Mouse (Mus musculus) E14TG2a.4 (cell line): ENCODE data around the gene Olfr1466.

Experiments used
- H3K27me3 ChIP-seq: 2 replicates; pipeline ENCODE4 v1.6.1; 2014; ENCODE audit warnings: low read length, control low read depth; ENCODE audit not compliant: insufficient read depth
- H3K36me3 ChIP-seq: 2 replicates; pipeline ENCODE4 v1.6.1; 2014; ENCODE audit warnings: low read length, control low read depth; ENCODE audit not compliant: insufficient read depth
- H3K4me1 ChIP-seq: replicated peaks from 2 replicates; pipeline ENCODE4 v1.6.1; 2014; ENCODE audit warnings: low read depth, low read length, control low read depth
- H3K4me3 ChIP-seq: replicated peaks from 2 replicates; pipeline ENCODE4 v1.5.1; 2014; ENCODE audit warnings: mild to moderate bottlenecking, low read length
- H3K9me3 ChIP-seq: 2 replicates; pipeline ENCODE4 v1.6.1; 2014; ENCODE audit warnings: low read length, control low read depth
- CTCF ChIP-seq: conservative IDR thresholded peaks from 2 replicates; pipeline ENCODE4 v1.5.1; 2014; ENCODE audit warnings: low read length
- NANOG ChIP-seq: IDR thresholded peaks from 2 replicates; pipeline ENCODE4 v1.6.1; 2014; ENCODE audit warnings: borderline replicate concordance, low read length, mixed read lengths
- POU5F1 ChIP-seq: IDR thresholded peaks from 2 replicates; pipeline ENCODE4 v1.6.1; 2014; ENCODE audit warnings: low read length, borderline replicate concordance

Gene Olfr1466

DNA sequence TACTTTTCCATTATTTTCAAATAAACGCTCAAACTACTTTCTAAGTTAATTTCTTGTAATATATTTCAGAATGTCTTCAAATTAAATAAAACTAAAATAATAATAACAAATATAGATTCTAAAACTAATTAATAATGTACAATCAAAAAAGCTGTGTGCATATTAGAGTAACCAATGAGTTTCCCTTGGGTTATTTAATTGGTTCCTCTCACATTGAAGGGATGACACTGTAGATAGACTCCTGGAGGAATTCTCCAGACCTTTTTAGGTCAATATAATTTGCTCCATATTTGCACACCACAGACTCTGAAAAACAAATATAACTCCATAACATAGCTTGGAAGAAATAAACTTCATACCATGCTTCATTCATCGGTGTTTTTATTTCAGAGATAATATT is at the start of gene Olfr1466:
Gene Olfr1466, plus strand, starts transcription at position 301 of the 400 bp plus-strand sequence.
- TF ChIP-seq POU5F1 (no peak), CTCF (no peak), NANOG (no peak)

DNA sequence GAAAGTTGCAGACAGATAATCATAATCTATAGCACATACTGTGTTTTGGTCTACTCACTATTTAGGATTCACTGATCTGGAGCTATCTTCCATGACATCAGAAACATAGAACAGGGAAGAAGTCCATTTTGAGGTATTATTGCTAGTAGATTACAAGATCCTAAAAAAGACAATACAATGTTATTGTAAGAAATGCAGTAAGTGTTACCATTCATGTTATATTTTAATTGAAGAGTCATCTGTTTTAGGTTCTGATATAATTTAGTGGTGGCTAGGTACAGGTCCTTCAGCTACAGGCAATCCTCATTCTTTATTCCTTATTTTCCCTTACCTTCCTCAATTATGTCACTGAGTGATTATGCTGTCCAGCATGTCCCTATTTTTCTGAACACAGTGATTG is 23.2 kb upstream of the Olfr1466 start, which contains the start of gene Olfr1465:
Gene Olfr1465, minus strand, starts transcription at position 101 of the 400 bp plus-strand sequence.
- Histone ChIP-seq H3K36me3 (no peaks in the 10 kb centered on the region), H3K27me3 (no peaks in the 10 kb centered on the region), H3K4me1 (no peaks in the 10 kb centered on the region), H3K4me3 (no peak within 1 kb of the TSS), H3K9me3 (no peaks in the 10 kb centered on the region)
- TF ChIP-seq NANOG (no peak), CTCF (no peak), POU5F1 (no peak)

More for the DNA sequence above, at the start of gene Olfr1466:
- Histone ChIP-seq H3K4me1 (no peaks in the 10 kb centered on the region), H3K9me3 (no peaks in the 10 kb centered on the region), H3K36me3 (no peaks in the 10 kb centered on the region), H3K27me3 (no peaks in the 10 kb centered on the region), H3K4me3 (no peak within 1 kb of the TSS)

DNA sequence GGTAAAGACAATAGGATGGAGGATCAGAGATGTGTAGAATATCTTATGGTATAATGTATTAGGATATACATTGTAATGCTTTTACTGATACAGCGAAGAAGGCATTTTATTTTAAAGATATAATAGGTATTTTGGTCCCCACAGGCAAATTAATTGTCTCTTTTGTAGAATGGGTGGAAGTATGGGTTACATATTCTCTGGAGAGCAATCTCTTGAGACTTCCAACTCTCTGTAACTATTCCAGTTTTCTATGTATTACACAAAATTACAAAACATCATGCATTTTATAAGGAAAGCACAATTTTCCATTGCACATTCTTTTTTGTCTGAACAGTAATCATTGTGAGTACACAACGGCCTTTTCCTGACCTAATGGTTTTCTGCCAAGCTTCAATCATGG is 23.3 kb downstream of the Olfr1466 start, which contains the start of gene Olfr1467:
Gene Olfr1467, plus strand, starts transcription at position 301 of the 400 bp plus-strand sequence.
- no peak for TF ChIP-seq NANOG
- no peak for TF ChIP-seq CTCF
- TF ChIP-seq POU5F1 = no peak
- peaks cover 33% of the 10 kb centered on the region for H3K9me3 ChIP-seq
- H3K4me3 ChIP-seq = no peak within 1 kb of the TSS
- H3K4me1 ChIP-seq = no peaks in the 10 kb centered on the region
- no peaks in the 10 kb centered on the region for H3K36me3 ChIP-seq
- no peaks in the 10 kb centered on the region for H3K27me3 ChIP-seq
